Mouse (Mus musculus): ENCODE results near the gene AW011738. TPM values are rescaled to one million over a fixed set of nuclear protein-coding genes. Genes with fewer than 3 reads are reported as not detected.

Gene AW011738
- total RNA-seq, 2 experiments from 2014 or later: 7.6 to 7.7 TPM

DNA sequence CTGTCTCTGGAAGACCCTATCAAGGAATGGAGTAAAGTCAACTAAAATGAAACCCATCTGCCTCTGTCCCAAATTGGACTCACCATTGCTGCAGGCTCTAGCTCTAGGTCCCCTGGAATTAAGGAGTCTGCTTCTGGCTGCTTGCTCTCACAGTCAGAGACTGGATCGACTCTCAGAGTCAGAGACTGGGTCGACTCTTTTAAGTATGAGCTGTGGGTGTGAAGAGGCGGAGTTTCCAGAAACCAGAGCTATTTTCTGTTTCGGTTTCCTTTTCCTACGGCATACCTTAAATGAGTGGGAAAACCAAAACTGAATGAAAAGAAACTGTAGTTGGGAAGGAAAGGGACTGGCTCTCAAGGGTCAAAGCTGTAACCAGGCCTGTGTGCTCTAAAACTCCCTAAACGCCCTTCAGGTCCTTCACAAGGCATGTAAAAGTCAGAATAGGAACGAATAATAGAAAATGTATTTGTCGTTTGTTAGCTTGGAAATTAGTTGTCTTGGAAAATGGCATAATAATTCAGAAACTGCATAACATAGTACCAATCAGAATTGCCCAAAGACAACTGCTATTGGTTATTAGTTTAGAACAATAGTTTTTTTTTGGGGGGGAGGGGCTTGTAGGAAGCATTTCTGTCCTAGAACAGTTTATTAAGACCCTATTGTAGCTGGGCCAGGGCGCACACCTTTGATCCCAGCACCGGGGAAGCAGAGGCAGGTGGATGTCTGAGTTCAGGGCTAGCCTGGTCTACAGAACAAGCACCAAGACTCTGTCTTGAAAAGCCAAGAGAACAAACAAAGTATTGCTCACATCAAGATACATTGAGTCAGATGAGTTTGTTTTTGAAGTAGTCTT is 2.3 kb upstream of the AW011738 start, which contains the start of gene Isg15:
Isg15 (minus strand) TSS at position 196 of the 853 bp plus-strand sequence.
- no peak for DNase-seq

DNA sequence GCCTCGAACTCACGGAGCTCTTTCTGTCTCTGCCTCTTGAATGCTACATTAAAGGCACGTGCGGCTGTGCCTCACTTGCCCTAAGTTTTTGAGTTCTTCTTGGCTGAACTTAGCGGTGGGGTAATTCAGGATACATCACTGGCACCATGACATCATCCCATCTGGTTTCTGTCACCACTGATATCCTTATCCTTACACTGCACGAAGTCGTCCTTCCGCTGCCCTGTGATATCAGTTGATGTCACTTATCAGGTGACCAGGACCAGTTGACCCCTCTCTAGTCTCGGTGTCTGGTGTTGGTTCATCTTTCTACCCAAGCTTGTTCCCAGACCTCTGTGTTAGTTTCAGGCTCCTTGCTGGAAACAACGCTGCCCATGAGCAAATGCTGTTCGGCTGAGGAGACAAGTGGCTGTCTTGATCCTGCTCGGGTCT is 626 bp upstream of the AW011738 start:
- DNase-seq: peak; percentile 37

DNA sequence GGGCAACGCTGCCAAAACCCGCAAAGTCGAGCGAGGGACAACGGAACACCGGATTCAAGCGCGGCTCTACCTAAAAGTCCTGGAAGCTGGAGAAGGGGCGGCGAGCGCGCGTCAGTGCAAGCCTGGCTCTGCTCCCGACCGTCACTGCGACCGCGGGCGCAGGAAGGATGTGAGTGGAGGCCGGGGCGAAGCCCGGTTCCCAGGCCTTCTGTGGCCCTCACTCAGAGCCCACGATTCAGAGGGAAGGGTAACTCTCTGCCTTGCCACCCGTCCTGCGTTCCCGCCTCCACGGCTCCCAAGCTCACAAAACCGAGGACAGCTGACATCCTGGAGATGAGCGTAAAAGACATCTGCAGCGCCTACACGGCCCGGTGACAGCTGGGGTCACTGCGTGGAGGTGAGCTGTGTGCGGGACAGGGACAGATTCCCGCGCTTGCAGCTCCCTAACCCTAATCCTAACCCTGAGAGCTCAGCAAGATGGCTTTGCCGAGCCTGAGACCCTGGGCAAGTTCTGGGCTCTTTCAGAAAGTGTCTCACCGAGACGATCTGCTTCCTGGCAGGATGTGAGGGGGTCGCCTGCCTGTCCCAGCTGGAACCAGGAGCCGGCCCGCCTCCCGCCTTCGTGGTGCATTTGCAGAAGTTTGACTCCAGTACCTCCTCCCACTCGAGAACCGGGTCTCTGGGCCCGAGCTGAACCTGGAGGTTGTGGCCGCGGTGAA is 468 bp downstream of the AW011738 start:
- DNase-seq: peak; percentile 52

DNA sequence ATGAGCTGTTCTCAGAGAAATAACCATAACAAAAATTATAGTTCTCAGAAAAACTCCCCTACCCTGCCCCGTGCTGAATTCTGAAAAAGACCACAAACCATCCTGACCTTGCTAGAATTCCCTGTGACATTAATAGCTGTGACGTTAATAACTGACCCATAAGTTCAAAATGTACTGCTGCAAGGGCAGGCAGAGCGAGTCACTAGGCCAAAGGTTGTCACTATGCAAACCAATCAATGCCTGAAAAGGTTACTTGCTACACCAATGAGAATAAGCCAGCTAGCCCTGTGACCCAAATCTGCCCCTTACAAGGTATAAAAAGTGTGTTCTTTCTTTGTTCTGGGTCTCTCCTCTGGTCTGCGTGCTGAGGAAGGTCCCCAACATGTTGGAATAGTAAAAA is 5.8 kb downstream of the AW011738 start:
- DNase-seq: no peak

DNA sequence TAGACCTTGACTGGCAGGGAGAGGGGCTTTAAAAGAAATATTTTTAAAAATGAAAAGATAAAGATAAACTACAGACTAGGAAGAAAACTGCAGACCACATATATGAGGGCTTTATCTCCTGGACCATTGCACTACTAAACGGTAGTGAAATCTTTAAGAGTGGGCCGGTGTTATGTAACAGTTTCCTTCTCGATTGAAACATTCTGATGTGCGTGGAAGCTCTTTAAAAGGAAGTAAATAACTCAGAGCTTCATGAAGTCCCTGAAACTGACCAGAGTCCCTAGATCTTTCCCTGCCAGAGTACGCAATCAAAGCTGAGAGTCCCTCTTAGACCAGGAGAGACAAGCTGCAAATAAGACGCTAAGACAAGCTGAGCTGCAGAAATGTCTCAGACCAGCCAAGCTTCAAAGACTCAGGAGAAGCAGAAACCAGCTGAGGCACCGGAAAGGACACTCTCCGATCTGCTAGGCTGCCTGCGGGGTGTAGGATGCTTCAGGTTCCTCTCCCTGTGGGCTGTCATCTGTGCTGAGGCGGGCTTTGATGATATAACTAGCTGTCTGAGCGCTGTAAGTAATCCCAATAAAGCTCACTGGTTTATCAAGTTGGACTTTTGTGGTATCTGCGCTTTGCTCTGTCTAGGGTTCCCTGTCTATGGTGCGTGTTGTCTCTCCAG is 7.0 kb downstream of the AW011738 start:
- no peak for DNase-seq

DNA sequence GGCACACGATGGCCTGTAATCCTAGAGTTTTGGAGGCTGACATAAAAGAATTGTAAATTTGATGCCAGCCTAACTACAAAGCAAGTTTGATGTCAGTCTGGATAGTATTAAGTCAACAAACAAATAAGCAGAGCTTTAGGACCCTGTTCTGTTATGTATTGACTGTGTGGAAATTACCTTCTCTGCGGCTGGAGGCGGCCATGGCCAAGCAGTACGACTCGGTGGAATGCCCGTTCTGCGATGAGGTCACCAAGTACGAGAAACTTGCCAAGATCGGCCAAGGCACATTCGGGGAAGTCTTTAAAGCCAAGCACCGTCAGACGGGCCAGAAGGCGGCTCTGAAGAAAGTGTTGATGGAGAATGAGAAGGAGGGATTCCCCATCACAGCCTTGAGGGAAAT is 10.0 kb downstream of the AW011738 start:
- DNase-seq: no peak

DNA sequence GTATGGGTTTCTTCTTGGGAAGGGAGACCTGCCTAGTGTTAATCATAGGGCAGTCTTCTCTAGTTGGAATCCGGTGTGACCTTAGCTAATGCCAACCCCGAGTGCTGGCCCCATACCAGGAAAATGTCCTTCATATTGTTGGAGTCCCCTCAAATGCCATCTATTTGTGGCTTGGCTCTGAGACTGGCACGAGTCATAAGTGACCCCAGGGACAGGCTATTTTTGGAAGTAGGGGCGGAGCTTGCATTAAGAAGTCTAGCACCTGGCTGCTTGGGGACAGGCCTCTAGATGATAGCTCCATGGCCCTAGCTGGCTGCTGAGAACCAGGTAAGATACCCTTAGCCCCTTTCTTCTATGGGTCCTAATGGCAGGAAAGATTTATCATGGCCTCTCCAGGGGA is 12.5 kb downstream of the AW011738 start, which contains the start of gene Perm1:
Perm1 (plus strand) TSS at position 220 of the 400 bp plus-strand sequence.
- DNase-seq: peak; percentile 91

DNA sequence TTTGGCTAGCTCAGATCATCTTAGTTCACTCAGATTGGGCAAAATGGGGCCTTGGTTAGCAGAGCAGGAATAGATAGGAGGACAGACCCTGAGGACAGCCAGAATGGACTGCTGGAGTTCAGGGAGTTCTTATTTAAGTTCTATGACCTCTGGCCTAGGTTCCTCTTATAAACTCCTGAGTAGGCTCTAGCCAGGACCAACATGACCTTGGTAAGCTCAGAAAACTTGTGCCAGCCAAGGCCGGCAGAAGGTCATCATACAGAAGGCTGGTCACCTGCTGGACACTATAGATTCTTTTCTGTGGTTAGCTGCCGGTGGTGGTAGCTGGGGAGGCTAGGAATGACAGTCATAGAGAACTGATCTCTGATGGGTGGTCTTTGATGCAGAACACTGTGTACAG is 13.1 kb downstream of the AW011738 start:
- no peak for DNase-seq

DNA sequence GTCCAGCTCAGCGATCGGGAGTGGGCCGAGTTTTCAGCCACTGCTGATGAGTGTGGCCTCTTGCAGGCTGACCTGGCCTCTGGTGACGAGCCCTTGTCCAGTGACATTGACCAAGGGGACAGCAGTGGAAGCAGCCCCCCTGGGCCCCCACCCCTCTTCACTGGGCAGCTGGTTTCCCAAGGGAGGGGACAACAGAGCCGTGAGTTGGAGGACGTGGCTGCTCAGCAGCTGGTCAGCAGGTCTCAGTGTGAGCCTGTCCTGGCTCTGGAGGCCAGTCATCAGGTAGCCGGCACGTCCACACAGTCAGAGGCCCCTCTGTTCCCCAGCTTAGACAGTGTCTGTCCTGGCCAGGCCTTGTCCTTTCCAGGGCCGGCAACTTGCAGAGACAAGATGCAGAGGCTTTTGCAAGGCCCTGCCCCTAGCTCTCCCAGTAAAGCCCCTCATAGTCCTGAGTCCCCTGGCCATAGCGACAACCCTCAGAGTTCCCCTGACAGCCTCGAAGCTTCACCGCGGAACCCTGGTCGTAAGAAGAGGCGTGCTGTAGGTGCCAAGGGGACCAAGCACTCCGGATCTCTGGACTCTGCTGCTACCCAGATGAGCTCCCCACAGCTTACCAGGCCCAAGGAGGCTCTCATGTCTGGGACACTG is 14.0 kb downstream of the AW011738 start:
- DNase-seq: peak; percentile 37

DNA sequence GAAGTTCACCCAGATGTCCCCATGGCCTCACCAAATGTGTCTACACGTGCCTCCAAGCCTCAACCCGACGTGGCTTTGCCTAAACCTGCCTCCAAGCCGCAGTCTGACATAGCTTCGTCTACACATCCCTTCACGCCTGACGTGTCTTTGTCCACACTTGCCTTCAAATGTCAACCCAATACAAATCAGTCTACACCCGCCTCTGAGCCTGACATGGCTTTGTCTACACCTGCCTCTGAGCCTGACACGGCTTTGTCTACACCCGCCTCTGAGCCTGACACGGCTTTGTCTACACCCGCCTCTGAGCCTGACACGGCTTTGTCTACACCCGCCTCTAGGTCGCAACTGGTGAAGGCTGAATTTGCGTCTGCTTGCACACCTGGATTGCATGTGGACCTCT is 14.7 kb downstream of the AW011738 start:
- peak; percentile 41 for DNase-seq

DNA sequence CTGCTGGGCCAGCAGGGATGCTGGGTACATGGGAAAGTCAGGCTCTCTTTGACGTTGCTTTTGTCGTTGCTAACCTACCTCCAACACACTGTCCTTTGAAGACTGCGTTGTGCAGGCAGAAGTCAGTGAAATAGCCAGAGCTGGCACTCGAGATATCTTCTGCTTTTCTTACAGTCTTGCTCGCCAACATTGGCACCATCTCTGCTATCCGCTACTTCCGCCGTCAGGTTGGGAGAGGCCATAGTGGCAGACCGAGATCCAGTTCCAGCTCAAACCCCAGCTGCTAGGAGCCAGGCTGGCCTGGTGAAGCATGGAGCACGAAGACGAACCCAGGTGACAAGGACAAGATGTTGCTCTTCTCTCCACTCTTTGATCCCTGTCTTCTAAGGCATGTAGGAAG is 16.8 kb downstream of the AW011738 start:
- no peak for DNase-seq

DNA sequence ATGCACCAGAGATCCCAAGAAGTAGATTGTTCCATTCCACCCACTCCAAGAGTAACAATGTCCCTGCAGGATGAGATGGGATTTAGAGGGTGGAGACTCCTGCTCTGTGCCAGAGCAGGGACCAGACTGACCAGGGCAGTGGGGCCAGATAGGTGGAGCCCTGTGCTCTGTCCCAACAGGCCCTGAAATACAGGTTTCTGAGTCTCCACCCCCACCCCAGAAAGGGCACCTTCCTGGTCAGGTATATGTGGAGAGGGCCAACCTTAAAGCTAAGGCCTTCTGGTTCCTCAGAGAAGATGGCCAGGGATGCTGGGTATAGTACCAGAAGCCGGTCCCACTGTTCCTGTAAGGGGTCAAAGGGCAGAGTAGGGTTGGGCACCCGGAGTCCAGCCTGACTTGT is 21.2 kb downstream of the AW011738 start:
- DNase-seq: no peak

DNA sequence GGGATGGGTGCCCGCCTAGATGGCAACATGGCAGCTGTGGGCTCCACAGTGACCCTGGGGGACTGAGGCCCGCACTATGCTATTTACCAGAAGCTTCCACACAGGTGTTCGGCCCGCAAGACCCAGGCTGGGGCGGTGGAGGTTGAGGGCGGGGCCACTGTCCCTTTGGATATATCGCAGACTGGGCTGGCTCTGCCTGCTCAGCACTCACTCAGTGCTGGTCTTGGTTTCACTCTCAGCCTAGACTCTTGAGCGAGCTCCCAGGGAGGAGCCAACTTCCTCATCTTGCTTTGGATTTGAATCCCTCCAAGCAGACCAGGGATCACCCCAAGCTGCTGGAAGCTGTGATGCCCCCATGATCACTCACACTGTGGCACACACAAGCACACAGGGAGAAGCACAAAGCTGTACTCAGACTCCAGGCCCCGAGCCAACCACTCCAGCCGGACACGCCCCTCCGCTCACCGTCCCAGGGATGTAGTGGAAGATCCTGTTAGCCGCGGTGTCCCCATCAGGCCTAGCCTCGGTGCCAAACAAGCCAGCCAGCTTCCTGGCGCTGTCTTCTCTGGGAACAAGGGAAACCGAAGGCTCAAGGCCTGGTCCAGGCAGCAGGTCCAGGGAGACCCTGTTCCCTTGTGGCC is 24.8 kb downstream of the AW011738 start:
- DNase-seq: peak; percentile 69

DNA sequence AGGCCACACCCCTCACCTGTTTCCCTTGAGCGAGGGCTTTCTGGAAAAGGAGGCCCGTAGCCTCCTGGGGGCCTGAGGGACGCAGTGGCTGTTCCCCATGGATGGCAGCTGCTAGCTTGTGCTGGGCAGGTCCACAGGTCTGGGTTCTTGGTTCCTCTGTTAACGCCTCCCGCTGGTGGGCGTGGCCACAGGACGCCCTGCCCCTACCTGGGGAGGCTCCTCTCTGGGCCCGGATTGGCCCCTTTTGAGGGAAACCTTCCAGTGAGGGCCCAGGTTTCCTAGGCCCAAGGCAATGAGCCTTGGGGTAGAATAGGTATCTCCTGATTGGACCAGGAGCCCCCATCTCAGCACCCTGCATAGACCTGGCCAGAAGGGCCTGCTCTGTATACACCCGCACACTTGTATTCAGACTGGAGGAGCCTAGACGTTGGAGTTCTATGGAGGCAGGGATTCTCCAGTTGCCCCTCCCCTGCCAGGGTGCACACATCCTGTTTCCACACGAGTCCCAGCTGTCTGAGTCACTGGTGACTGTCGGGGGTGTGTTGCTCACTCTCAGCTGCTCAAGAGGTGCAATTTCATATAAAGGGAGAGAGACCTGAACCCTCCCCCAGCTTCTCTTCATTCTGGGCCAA is 25.4 kb downstream of the AW011738 start:
- DNase-seq: no peak

DNA sequence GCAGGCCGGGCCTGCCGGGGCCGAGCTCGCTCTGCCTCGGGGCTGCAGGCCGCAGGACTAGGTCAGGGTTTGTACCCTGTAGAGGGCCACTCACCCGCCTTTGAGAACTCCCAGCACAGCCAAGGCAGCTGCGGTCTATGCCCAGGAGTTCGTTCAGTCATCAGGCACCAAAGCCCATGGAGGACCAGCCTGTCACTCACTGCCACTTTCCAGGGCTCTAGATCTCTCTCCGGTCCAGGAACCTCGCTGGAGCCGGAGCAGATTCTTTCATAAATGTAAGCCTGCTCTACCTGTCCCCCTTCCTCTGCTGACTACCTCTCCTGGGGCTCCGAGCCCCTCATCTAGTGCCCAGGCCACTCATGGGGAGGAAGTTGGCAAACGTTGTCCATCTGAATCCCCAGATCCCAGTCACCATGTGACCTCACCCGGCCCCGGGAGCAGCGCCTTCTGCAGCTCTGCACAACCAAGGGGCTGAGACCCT is 31.0 kb downstream of the AW011738 start:
- DNase-seq: no peak

DNA sequence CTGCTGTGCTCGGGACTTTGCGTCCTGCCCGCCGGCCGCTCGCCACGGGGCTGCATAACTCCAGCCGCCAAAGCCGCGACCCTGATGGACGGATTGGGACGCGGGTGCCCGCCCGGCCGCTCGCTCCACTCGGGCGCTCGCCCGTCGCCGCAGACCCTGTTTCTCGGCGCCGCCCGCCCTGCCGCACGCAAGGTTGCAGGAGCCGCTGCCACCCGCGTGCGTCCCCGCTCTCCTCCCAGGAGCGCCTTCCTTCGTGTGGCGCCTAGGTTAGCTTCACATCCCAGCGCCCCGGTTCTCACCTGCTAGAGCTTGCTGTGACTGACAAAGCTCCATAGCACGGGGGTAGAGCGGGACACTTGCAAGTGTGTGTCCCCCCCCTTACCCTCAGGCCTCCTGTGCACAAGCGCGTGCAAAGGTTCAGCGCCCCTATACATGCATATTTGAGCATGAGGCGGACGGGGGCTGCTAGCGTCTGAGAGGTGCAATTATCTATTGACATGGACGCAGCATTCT is 31.7 kb downstream of the AW011738 start, which contains the start of gene Plekhn1:
Plekhn1 (minus strand) TSS at position 157 of the 513 bp plus-strand sequence.
- peak; percentile 80 for DNase-seq

DNA sequence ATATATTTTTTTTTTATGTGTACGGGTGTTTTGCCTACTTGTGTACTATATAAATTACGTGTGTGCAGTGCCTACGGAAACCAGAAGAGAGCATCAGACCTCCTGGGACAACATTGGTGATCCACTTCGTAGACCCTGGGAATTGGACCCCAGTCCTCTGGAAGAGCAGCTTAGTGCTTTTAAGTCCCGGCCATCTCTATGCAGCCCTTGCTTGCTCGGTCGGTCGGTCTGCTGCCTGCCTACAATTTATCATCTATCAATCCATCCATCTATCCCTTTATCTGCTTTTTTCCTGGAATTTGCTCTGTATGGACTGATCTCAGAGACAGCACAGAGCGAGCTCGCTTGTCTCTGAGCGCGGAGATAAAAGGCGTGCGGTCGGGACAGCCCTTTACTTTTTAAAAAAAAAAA is 32.3 kb downstream of the AW011738 start:
- DNase-seq: no peak

DNA sequence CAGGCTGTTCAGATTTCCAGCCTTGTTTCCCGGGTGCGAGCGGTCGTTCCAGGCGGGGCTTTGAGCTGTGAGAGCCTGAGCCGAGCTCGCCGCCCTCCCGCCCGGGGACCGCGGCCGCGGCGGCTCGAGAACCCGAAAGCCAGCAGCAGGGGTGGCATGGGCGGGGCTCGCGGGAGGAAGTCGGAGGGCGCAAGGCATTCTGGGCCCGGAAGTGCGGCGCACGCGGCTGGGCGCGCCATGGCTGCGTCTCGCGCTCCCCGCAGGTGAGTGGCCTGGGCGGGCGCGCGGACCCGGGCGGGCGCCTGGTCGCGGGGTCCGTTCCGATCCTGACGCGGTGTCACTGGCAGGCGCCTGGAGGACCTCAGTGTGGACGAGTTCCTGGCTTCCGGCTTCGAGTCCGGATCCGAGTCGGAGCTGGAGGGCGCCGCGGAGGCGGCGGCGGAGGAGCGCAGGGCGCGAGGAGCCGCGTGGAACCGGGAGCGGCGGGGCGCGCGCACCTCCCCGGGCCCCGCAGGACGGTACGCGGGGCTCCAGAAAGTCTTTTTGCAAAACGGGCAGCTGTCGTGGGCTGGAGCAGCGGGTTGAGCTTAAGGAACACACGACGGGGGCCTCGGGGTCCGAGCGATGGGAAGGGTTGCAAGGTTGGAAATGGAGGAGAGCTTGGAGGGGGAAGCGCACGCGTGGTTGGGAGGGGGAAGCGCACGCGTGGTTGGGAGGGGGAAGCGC is 32.9 kb downstream of the AW011738 start, which contains the start of gene Noc2l:
Noc2l (plus strand) TSS at position 203 of the 726 bp plus-strand sequence.
- DNase-seq: peak; percentile 93

DNA sequence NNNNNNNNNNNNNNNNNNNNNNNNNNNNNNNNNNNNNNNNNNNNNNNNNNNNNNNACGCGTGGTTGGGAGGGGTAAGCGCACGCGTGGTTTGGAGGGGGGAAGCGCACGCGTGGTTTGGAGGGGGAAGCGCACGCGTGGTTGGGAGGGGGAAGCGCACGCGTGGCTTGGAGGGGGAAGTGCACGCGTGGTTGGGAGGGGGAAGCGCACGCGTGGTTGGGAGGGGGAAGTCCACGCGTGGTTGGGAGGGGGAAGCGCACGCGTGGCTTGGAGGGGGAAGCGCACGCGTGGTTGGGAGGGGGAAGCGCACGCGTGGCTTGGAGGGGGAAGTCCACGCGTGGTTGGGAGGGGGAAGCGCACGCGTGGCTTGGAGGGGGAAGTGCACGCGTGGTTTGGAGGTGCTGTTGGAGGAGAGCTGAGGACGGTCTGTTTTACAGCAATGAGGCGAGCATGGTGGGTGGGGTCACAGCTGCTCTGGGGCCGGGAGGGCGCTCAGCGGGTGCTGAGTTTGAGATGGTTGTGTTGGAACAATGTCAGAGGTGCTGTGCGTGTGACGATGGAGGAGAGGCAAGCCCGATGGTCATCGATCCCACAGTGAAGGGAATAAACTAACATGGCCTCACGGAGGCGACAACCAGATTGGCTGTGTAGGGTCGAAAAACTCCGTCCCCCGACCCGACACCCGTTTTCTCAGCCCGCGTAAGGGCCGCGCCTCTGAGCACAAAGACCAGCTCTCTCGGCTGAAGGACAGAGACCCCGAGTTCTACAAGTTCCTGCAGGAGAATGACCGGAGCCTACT is 33.7 kb downstream of the AW011738 start:
- peak; percentile 25 for DNase-seq
